Mouse (Mus musculus) E14TG2a.4 (cell line): ENCODE measurements around the gene Cd300lg.
A peak's percentile ranks its signal among the peaks of the same experiment; 100 is the strongest.

ENCODE experiments used
- CTCF ChIP-seq: conservative IDR thresholded peaks from 2 replicates; pipeline ENCODE4 v1.5.1; 2014; ENCODE audit warnings: low read length
- NANOG ChIP-seq: IDR thresholded peaks from 2 replicates; pipeline ENCODE4 v1.6.1; 2014; ENCODE audit warnings: borderline replicate concordance, low read length, mixed read lengths
- POU5F1 ChIP-seq: IDR thresholded peaks from 2 replicates; pipeline ENCODE4 v1.6.1; 2014; ENCODE audit warnings: low read length, borderline replicate concordance

DNA sequence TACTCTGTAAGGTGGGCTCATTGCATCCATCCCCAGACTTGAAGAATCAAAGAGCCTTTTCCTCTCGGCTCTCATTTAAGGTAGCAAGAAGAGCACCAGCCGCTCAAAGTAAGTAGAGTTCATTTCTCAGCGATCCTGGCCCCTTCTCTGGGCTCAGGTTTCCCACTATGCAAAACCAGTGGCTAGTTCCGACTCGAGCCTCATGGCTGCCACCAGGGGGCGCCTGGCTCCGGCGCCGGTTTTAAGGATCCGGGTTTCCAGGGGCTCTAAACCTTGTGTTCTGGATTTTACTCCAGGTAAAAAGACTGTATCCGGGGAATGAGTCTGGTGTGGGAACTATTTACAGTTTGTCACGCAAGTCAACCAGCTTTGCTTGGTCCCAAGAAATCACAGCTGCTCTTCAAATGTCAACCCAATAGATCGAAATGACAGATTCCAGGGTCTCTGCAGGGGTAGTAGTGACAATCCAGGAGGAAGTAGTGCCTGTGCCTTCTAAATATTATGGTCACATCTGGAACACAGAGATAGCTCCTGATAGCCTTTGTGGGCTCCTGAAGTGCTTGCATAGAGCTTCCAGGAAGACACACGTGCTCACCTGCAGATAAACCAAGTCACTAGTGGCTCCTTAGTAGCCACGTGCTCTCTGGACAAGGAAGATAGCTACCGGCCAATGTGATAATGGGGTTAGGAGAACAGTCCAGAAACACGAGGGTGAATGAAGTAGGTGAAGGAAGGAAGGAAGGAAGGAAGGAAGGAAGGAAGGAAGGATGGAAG, 61.4 kb downstream of the Cd300lg start:
- TF ChIP-seq CTCF (peak; percentile 82), POU5F1 (no peak), NANOG (no peak)
